Mouse (Mus musculus) midbrain, embryonic 13.5 days (tissue): ENCODE data around the gene Fam102b. TPM values are rescaled to one million over a fixed set of nuclear protein-coding genes. Genes with fewer than 3 reads are reported as not detected.
A peak's percentile ranks its signal among the peaks of the same experiment; 100 is the strongest.

ENCODE experiments used
- ATAC-seq: fragments of 200-750 bp; cut with Nextera tagmentation; 2 replicates; pipeline ENCODE4 v1.8.0; 2017; ENCODE audit warnings: mild to moderate bottlenecking, moderate TSS enrichment, moderate library complexity
- H3K27ac ChIP-seq: fragments of 300-500 bp; sonication (generic); 2 replicates; pipeline ENCODE4 v1.5.1; 2015; ENCODE audit warnings: inconsistent platforms, mild to moderate bottlenecking, moderate library complexity
- H3K27me3 ChIP-seq: fragments of 300-500 bp; sonication (generic); 2 replicates; pipeline ENCODE4 v1.6.1; 2015; ENCODE audit warnings: mild to moderate bottlenecking, inconsistent platforms
- H3K36me3 ChIP-seq: fragments of 300-500 bp; sonication (generic); 2 replicates; pipeline ENCODE4 v1.6.1; 2015; ENCODE audit warnings: mild to moderate bottlenecking, inconsistent platforms
- H3K4me1 ChIP-seq: fragments of 300-500 bp; sonication (generic); replicated peaks from 2 replicates; pipeline ENCODE4 v1.6.1; 2015; ENCODE audit warnings: inconsistent platforms
- H3K4me2 ChIP-seq: fragments of 300-500 bp; sonication (generic); replicated peaks from 2 replicates; pipeline ENCODE4 v1.6.1; 2015; ENCODE audit warnings: moderate library complexity, mild to moderate bottlenecking, inconsistent platforms
- H3K4me3 ChIP-seq: fragments of 300-500 bp; sonication (generic); replicated peaks from 2 replicates; pipeline ENCODE4 v1.5.1; 2015; ENCODE audit warnings: mild to moderate bottlenecking, inconsistent platforms
- H3K9ac ChIP-seq: fragments of 300-500 bp; sonication (generic); replicated peaks from 2 replicates; pipeline ENCODE4 v1.6.1; 2015; ENCODE audit warnings: mild to moderate bottlenecking, inconsistent platforms
- H3K9me3 ChIP-seq: fragments of 300-500 bp; sonication (generic); 2 replicates; pipeline ENCODE4 v1.6.1; 2016; ENCODE audit warnings: mild to moderate bottlenecking, inconsistent platforms
- WGBS: fragments of 180-500 bp; shearing (Covaris S2); methylation state at CpG from one replicate; pipeline ENCODE4 v1.1.7; 2015; 5-methylcytosine and 5-hydroxymethylcytosine counted together
- polyA plus RNA-seq: library from polyadenylated mRNA; unstranded; fragments of >200 nt; fragmentation: Nextera tagmentation; extraction: Ambion mirVana; gene quantifications from 2 replicates; pipeline ENCODE4 v1.2.1, GENCODE M21; 2015

Fam102b gene
- polyA plus RNA-seq, result 8.5 and 9.6 TPM in 2 replicates

GRCm38 (mm10) chr3:109027515-109027987, at the start of gene Fam102b:
TSS of gene Fam102b (minus strand) at chr3:109027607.
- no peaks in the 10 kb centered on the region for H3K36me3 ChIP-seq
- ATAC-seq, result peak; percentile 86
- H3K4me1 ChIP-seq, result peaks cover 52% of the 10 kb centered on the region
- no peaks in the 10 kb centered on the region for H3K27me3 ChIP-seq
- H3K9ac ChIP-seq, result peak within 1 kb of the TSS; percentile 92
- H3K9me3 ChIP-seq, result no peaks in the 10 kb centered on the region
- peak within 1 kb of the TSS; percentile 72 for H3K4me3 ChIP-seq
- peak within 1 kb of the TSS; percentile 77 for H3K4me2 ChIP-seq
- under 1% methylated on average over 38 of the region's 54 CpGs for WGBS
- peak within 1 kb of the TSS; percentile 83 for H3K27ac ChIP-seq

- 0 out of 2 replicates have a peak, but pooled peaks have one; percentile 58 for ATAC-seq
These were observed 35.6 kb upstream of the Fam102b start for GRCm38 (mm10) chr3:109062989-109063388.

DNA sequence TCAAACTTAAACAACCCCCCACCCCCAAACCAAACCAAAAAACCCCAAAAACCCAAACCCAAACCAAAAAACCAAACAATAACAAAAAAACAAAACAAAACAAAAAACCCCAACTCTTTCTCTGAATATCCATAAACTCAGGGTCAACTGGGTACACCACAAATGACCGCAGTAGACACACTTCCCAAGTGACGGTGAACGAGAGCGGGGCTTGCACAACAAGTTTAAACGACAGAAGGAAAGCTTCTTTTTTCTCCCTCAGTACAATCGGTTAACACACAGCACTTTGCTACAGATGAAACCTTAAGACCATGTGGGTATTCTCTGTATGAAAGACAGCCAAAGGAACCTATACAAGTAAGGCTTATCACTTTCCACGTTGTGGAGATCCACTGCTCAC, 35.0 kb upstream of the Fam102b start:
- no peak overlapping the region for H3K4me3 ChIP-seq
- ATAC-seq, result no peak
- WGBS, result 84% methylated on average over 7 of the region's 7 CpGs
- no peak overlapping the region for H3K9ac ChIP-seq
- no peak overlapping the region for H3K4me2 ChIP-seq
- no peak overlapping the region for H3K27ac ChIP-seq
- H3K9me3 ChIP-seq, result no peaks in the 10 kb centered on the region
- H3K27me3 ChIP-seq, result no peaks in the 10 kb centered on the region
- no peaks in the 10 kb centered on the region for H3K4me1 ChIP-seq
- H3K36me3 ChIP-seq, result no peaks in the 10 kb centered on the region

More at GRCm38 (mm10) chr3:109062989-109063388, 35.6 kb upstream of the Fam102b start:
- Histone ChIP-seq H3K9ac (no peak overlapping the region), H3K27ac (no peak overlapping the region), H3K4me3 (no peak overlapping the region), H3K9me3 (no peaks in the 10 kb centered on the region), H3K27me3 (no peaks in the 10 kb centered on the region), H3K4me2 (no peak overlapping the region), H3K4me1 (no peaks in the 10 kb centered on the region), H3K36me3 (no peaks in the 10 kb centered on the region)
- WGBS, result 2% methylated on average over 6 of the region's 6 CpGs

- 71% methylated on average over 8 of the region's 8 CpGs for WGBS
These were observed 32.5 kb upstream of the Fam102b start for GRCm38 (mm10) chr3:109059903-109060302.

GRCm38 (mm10) chr3:109051946-109052331, 24.5 kb upstream of the Fam102b start:
- Histone ChIP-seq H3K9ac (no peak overlapping the region), H3K4me3 (no peak overlapping the region), H3K27ac (no peak overlapping the region), H3K4me2 (no peak overlapping the region), H3K9me3 (no peaks in the 10 kb centered on the region), H3K4me1 (no peaks in the 10 kb centered on the region), H3K27me3 (no peaks in the 10 kb centered on the region), H3K36me3 (no peaks in the 10 kb centered on the region)
- no peak for ATAC-seq
- WGBS, result 85% methylated on average over 6 of the region's 6 CpGs

More at GRCm38 (mm10) chr3:109059903-109060302, 32.5 kb upstream of the Fam102b start:
- Histone ChIP-seq H3K27ac (no peak overlapping the region), H3K9ac (no peak overlapping the region), H3K4me1 (no peaks in the 10 kb centered on the region), H3K4me3 (no peak overlapping the region), H3K27me3 (no peaks in the 10 kb centered on the region), H3K9me3 (no peaks in the 10 kb centered on the region), H3K4me2 (no peak overlapping the region), H3K36me3 (no peaks in the 10 kb centered on the region)
- ATAC-seq, result no peak

DNA sequence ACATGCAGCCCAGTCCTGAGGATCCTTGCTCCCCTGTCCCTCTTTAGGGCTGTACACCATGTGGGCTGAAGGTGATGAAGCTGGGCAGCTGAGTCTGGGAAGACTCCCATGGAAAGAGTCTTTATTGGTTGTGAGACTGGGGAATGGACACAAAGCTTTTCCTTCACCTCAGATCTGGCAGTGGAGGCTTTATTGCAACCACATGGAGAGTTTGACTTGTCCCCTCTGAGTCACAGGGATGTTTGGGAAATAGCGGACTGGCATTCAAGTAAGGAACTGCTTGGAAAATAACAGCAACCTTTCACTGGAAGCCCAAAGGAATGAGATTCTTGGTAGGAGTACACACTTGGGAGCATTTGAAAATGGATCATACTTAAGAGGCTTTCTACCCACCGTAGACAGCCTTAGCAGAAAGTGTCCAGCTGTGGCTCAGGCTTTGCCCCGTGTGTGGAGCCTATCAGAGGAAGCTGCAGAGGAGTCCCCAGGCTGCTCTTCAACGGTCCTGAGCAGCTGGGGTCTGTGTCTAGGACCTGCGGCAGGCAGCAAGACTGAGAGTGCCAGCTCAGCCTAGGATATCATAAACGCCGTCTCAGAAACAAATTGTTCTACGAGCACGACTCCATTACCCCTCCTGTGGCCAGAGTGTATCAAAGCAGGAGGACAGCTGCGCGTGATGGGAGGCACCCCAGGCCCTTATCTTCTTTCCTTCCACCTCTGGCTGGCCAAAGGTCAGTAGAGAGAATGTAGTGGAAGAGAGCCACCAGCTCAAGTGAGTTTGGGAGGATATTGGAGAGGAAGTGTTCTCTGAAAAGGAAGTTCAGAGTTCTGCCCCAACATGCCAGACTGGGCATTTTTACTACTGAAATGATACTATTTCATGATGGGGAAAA, 23.9 kb upstream of the Fam102b start:
- Histone ChIP-seq H3K4me2 (no peak overlapping the region), H3K9me3 (no peaks in the 10 kb centered on the region), H3K9ac (no peak overlapping the region), H3K4me1 (no peaks in the 10 kb centered on the region), H3K36me3 (no peaks in the 10 kb centered on the region), H3K27me3 (no peaks in the 10 kb centered on the region), H3K4me3 (no peak overlapping the region), H3K27ac (no peak overlapping the region)
- no peak for ATAC-seq
- WGBS, result 77% methylated on average over 11 of the region's 11 CpGs

DNA sequence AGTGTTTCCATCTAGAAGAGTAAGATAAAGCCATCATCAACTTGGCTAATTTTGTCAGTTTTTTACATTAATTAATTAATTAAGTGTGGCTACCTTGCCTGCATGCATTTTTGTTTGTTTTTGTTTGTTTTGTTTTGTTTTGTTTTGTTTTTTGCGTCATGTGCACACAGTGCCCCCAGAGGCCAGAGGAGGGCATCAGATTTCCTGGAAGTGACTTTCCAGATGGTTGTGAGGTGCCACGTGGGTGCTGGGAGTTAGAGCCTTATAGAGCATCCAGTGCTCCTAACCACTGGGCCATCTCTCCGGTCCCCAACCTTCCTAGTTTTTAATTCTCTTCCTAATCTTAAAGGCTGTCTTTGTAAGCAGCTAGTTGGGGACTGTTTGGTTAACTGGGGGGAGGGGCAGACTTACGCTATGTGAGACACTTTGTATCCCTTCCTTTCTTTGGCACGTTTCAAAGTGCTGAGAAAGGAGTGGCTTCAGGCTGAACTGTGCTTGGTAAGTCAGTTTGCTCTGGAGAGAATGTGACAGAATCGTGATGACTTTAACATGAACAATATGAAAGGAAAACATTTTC, 20.4 kb upstream of the Fam102b start:
- no peak overlapping the region for H3K4me3 ChIP-seq
- H3K27me3 ChIP-seq, result no peaks in the 10 kb centered on the region
- no peak overlapping the region for H3K4me2 ChIP-seq
- H3K36me3 ChIP-seq, result no peaks in the 10 kb centered on the region
- no peak for ATAC-seq
- no peaks in the 10 kb centered on the region for H3K4me1 ChIP-seq
- WGBS, result 52% methylated on average over 6 of the region's 6 CpGs
- no peak overlapping the region for H3K27ac ChIP-seq
- H3K9me3 ChIP-seq, result no peaks in the 10 kb centered on the region
- no peak overlapping the region for H3K9ac ChIP-seq

DNA sequence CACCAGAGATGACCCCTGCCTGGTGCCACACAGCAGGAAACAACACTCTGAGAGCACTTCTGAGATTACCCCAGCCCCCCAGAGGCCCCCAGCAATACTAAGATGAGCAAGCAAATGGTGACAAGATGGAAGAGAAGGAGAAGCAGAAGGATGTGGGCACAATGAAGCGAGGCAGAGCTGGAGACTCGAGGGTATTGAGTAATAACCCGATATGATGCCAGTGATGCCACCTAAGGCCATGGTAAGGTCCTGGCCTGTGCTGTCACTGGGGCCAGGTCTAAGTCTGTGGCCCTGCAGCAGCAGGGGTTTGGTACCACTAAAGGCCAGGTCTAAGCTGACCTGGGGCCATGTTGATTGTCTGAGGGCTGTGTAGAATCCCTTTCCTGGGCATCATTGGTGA, 19.0 kb upstream of the Fam102b start:
- Histone ChIP-seq H3K27ac (no peak overlapping the region), H3K4me1 (no peaks in the 10 kb centered on the region), H3K9me3 (no peaks in the 10 kb centered on the region), H3K4me3 (no peak overlapping the region), H3K9ac (no peak overlapping the region), H3K27me3 (no peaks in the 10 kb centered on the region), H3K4me2 (no peak overlapping the region), H3K36me3 (no peaks in the 10 kb centered on the region)
- ATAC-seq, result peak; percentile 37; the same call in 1 of the 2 replicates
- WGBS, result 92% methylated on average over 3 of the region's 3 CpGs

DNA sequence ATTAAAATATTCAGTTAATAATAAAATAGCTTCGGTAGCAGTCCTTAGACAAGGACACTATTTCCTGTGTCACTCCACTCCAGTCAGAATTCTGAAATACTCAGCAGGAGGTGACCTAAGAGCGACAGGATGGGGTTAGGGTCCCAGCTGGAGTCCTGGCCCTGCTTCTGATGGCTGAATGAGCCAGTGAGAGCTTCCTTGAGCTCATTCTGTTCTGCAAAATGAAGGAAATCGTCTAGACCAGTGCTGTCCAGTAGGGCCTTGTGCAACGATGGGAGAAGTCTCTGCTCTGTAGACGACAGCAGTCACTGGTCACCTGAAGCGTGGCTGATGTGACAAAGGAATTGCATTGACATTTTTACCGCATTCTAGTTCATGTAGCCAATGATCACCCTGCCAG, 16.0 kb upstream of the Fam102b start:
- no peaks in the 10 kb centered on the region for H3K27me3 ChIP-seq
- ATAC-seq, result no peak
- H3K27ac ChIP-seq, result no peak overlapping the region
- H3K36me3 ChIP-seq, result no peaks in the 10 kb centered on the region
- H3K4me2 ChIP-seq, result no peak overlapping the region
- no peak overlapping the region for H3K4me3 ChIP-seq
- WGBS, result 49% methylated on average over 7 of the region's 7 CpGs
- no peaks in the 10 kb centered on the region for H3K4me1 ChIP-seq
- no peaks in the 10 kb centered on the region for H3K9me3 ChIP-seq
- no peak overlapping the region for H3K9ac ChIP-seq

DNA sequence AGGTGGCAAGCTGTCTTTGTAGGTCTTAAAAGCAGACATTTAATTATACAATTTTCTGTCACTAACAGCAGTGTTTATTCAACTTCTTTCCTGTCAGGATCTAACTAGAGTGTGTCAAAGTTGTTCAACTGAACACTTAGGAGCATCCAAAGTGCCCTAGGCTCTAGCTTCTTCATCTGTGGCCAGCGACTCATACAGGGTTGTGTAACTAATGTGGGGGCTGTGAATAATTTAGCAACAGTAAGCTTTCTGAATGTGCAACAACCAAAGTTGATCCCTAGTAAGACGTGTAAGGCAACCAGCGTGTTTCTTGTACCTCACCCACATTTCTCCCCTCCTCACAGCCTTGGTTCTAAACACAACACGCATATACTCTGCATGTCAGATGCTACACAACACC, 13.5 kb upstream of the Fam102b start:
- H3K9me3 ChIP-seq, result no peaks in the 10 kb centered on the region
- H3K36me3 ChIP-seq, result no peaks in the 10 kb centered on the region
- no peak overlapping the region for H3K4me2 ChIP-seq
- no peak overlapping the region for H3K4me3 ChIP-seq
- H3K4me1 ChIP-seq, result no peaks in the 10 kb centered on the region
- H3K9ac ChIP-seq, result no peak overlapping the region
- WGBS, result 87% methylated on average over 4 of the region's 4 CpGs
- H3K27ac ChIP-seq, result no peak overlapping the region
- H3K27me3 ChIP-seq, result no peaks in the 10 kb centered on the region
- no peak for ATAC-seq

DNA sequence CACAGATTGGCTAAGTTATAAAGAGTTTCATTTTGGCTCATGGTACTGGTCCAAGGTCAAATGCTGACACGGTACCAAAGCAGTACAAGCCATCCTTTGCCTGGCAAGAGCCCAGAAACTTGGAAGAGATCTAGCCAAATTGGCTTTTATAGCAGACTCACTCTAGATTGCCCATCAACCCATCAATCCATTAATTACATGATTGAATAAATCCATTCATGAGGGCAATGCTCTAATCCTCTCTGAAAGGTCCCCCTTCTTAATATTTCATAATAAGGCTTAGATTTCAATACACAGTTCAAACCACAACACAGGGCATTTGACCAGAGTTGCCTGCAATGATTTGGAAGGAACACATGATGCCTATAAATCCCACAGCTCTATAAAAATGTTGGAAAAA, 7.0 kb upstream of the Fam102b start:
- no peak overlapping the region for H3K9ac ChIP-seq
- no peak overlapping the region for H3K4me2 ChIP-seq
- no peaks in the 10 kb centered on the region for H3K27me3 ChIP-seq
- H3K36me3 ChIP-seq, result no peaks in the 10 kb centered on the region
- H3K4me3 ChIP-seq, result no peak overlapping the region
- peaks cover 11% of the 10 kb centered on the region; the same call in 1 of the 2 replicates for H3K4me1 ChIP-seq
- H3K9me3 ChIP-seq, result no peaks in the 10 kb centered on the region
- H3K27ac ChIP-seq, result no peak overlapping the region
- no peak for ATAC-seq
- 69% methylated on average over 1 of the region's 1 CpGs for WGBS

DNA sequence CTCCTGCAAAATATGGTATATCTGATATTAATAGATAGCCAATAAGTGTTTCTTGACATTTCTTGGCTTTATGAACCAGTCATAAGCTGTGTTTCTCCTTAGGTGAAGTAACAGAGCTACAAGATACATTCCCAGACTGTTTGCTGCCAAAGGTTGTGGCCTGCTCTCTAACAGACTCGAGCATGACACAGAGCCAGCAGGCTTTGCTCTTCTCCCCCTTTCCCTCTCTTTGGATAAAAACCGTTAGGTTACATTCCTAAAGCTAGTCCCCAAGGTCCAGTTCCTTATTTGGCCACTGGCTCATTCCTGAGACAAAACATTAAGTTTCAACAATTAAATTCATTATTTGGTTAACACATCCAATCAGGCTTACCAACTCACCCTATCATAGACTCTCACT, 4.9 kb upstream of the Fam102b start:
- H3K27ac ChIP-seq, result no peak overlapping the region
- H3K4me3 ChIP-seq, result no peak overlapping the region
- WGBS, result 75% methylated on average over 2 of the region's 2 CpGs
- H3K4me1 ChIP-seq, result peaks cover 13% of the 10 kb centered on the region; the same call in 1 of the 2 replicates
- no peak overlapping the region for H3K9ac ChIP-seq
- ATAC-seq, result no peak
- H3K27me3 ChIP-seq, result no peaks in the 10 kb centered on the region
- no peak overlapping the region for H3K4me2 ChIP-seq
- H3K9me3 ChIP-seq, result no peaks in the 10 kb centered on the region
- no peaks in the 10 kb centered on the region for H3K36me3 ChIP-seq
